Mouse (Mus musculus): ENCODE measurements around the gene Frmd4a.

The Frmd4a gene

GRCm38 (mm10) chr2:4137493-4137892, 120.0 kb downstream of the Frmd4a start:
- no peak for DNase-seq (ENCODE audit: low spot score in 2 of 2)

- no peak for DNase-seq (ENCODE audit: low spot score in 2 of 2)
Observed at GRCm38 (mm10) chr2:4142221-4142950, 124.9 kb downstream of the Frmd4a start.

DNA sequence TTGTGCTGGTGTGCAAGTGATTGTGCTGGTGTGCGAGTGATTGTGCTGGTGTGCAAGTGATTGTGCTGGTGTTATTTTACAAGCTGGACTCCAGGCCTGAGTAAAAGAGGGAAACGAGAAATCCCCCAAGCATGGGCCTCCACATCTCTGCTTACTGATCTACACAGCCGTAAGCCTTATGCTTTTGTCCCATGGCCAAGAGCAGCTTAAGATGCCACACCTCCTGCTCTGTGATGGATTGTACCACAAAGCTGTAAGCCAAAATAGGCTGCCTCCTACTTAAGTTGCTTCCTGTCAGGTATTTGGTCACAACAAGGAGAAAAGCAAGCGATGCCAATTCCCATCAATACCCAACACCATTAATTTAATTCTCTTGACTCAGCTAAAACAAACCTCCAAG, 126.9 kb downstream of the Frmd4a start:
- DNase-seq (ENCODE audit: low spot score in 2 of 2): no peak

DNA sequence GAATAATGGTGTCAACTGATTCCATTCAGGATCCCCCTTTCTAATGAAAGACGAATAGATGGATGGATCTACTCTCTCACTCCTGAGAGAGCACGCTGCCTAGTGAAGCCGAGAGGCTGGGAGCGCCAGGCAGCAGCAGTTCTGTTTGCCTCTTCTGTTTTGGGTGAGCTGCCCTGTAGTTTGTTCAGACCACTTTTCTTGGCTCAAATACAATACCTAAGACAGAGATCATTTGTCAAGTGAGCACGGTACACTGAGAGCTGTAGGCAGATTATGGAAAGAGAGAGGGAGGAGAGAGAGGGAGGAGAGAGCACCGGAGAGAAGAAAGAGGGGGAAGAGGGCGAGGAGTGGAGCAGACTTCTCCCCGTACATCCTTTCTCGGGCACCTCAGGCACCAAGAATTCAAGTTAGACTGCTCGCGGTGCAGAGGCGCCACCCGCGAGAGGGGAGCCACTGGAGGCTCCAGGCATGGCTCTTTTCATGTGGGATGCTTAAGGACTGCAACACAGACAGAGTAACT, 135.1 kb downstream of the Frmd4a start:
- DNase-seq (ENCODE audit: low spot score in 2 of 2): no peak

DNA sequence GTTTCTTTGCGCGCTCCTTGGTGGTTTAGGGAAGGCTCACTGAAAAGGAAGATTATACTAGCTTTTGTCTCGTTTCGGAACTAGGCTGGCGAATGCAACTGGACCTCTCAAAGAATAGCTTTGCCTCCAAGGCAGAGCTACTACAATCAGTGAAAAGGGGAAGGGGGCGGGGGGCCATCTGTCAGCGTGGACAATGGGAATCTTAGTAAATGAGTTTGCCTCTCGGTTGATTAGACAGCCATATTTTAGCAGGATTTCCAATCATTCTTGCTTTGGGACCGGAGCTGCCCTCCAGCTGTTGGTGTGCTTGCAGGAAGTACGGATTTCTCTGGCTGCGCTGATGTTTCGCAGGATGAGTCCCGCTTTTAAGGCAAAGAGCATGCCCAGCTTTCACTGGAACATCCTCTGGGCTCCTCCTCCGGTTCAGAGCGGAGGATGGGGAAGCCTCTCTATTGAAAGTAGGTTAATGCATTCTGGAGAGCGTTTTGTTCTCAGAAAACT, 135.7 kb downstream of the Frmd4a start:
- no peak for DNase-seq (ENCODE audit: low spot score in 2 of 2)

DNA sequence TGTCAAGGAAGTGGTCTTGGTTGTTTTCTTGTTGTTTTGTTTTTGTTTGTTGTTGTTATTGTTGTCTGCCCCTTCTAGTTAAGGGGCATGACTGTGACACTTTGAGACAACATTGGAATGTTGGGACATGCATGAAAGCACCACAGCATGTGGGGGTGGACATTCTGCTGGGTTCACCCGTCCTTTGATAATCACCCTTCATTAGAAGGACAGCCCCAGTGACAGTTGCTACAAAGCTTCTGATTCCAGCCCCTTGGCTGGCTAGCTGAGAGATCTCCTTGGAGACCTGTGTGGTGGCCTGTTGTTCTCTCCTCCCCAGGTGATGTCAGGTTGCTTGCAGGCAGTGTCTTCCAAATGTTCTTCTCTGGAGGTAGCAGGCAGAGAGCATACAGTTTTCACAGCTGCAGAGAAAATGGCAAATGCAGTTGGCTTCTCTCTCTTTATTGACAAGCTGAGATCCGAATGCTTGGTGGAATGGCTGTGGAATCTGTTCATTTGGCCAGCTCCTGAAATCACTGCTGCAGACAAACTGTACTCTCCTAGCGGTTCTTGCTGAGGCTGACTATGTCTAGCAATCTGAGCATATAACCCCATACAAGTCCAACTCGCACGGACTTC, 136.6 kb downstream of the Frmd4a start:
- DNase-seq (ENCODE audit: low spot score in 2 of 2): no peak

- no peak for DNase-seq (ENCODE audit: low spot score in 2 of 2)
Observed at GRCm38 (mm10) chr2:4154654-4155047, 137.1 kb downstream of the Frmd4a start.

DNA sequence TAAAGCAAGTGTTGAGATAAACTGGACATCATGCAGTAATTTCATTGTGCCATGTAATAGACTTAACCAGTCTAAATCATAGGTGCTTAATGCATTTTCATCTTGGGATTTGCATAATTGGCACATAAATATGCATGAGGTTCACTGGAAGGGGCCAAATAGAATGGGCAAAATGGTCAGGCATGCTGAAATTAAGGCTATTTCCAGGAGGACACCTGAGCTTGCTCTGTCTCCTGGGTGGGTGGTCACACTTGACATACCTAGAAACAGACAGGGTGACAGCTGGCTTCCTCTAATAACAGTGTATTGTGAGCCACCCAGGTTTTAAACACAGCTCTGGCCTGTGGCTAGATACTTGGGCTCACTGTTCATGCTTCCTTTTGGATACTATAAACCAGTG, 137.9 kb downstream of the Frmd4a start:
- no peak for DNase-seq (ENCODE audit: low spot score in 2 of 2)

- no peak for DNase-seq (ENCODE audit: low spot score in 2 of 2)
Observed at GRCm38 (mm10) chr2:4156511-4156910, 139.0 kb downstream of the Frmd4a start.

DNA sequence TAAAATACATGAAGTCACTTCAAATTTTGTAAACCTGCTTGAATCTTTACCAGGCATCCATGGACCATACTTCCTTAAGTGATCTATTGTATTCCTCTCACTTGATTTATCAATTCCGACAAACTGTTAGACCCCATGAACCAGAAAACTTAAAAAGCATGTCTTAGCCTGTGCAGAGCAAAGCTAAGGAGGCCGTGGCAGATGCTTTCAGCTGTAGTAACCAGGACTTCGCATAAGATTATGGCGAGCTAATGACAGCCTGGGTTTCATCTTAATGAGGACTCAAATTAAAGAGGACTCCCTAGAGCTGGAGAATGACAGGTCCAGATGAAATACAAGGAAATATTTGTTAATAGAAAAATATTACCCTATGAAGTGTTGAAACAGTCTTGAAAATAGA, 139.9 kb downstream of the Frmd4a start:
- no peak for DNase-seq (ENCODE audit: low spot score in 2 of 2)

DNA sequence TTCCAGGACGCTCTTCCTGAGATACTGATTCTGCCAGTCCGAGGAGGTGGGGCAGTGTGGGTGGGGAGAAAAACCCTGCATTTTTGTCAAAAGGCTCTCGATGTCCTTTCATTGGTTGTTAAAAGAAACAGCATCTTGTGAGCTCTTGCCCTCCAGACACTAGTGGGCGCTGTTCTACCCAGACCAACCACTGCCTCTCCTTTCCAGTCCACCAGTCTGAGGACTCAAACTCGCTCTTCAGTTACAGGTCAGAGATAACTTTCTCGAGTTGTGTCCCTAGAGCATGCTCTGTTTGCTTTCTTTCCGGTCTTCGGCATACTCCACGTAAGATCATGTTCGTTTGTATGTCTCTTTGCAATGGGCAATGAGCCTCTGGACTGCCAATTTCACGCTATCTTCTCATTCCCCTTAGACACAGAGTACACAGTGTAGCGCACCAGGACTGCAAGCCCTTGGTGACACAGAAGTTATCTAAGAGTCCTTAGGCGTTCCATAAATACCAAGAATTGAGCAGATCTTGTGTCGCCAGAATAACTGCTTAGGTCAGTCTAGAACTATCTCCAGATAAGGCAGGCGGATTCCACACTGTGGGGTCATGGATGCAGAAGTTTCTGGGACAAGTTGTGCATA, 142.2 kb downstream of the Frmd4a start:
- no peak for DNase-seq (ENCODE audit: low spot score in 2 of 2)

DNA sequence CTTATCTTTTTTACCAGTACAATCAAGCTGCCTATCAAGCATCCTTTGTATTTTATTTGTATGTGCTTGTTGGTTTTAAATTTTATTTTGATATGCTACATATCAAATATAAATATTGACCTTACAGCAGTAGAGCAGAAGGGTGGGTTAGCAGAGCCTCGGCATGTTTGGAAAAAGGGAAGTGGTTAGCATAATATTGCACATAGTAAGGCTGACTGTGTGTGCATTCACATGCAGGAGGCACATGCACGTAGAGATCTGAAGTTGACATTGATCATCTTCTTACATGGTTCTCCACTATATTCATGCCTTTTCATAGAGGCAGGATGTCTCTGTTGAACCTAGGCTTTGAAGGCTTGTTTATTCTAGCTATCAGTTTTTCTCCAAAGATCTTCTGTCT, 148.7 kb downstream of the Frmd4a start:
- no peak for DNase-seq (ENCODE audit: low spot score in 2 of 2)

- DNase-seq (ENCODE audit: low spot score in 2 of 2): no peak
Observed at GRCm38 (mm10) chr2:4167131-4167530, 149.6 kb downstream of the Frmd4a start.

DNA sequence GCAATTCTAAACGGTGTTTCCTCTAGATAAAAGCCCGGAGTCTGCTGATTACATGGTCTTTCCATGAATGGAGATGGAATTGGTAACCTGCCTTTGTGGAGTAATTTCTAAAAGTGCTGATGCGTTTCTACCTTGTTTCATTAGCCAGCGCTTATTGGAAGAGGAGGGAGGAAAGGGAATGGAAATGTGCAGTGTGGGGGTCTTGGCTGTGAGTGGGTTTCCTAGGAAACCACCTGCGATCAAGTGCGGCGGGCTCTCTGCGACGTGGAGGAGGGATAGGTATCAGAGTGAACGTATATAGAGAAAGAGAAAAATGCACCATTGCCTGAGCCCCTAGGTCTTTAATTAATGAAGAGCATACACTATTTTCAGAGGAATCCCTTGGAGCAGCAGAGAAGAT, 152.2 kb downstream of the Frmd4a start:
- no peak for DNase-seq (ENCODE audit: low spot score in 2 of 2)

DNA sequence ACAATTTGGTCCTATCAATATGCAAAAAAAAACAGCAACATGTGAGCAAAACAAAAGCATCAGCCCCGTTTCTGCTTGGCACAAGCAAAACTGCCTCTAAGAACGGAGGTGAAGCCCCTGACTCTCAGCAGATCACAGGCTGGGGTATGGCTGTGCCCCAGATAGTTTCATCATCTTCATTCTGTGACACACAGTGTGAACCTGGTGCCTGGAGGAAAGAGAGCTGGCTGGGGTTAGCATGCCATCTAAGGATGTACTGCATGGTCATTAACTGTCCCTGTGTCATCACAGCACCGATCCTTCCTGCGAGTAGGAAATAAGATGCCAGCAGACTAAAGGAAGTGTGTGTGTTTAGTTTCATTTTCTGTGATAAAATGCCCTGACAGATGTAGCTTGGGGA, 152.7 kb downstream of the Frmd4a start:
- no peak for DNase-seq (ENCODE audit: low spot score in 2 of 2)

DNA sequence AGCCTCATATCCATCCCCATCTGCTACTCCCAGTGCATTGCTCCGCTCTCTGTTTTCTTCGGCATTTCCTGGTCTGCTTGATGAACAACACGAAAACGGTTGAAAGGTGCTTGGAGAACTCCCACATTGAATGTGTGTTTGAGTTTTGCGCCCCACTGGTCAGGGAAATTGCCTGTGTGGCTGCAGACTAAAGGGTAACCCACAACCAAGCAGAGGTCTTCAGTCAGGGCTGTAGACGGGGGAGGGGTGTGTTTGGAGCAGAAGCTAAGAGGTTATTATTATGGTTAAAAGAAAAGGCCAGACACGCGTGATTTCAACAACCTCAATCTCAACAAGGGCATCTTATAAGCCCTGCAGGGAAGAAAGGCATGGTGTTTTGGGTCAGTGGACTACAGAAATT, 167.5 kb downstream of the Frmd4a start:
- DNase-seq (ENCODE audit: low spot score in 2 of 2): no peak

- DNase-seq (ENCODE audit: low spot score in 2 of 2): no peak
Observed at GRCm38 (mm10) chr2:4187521-4187920, 170.0 kb downstream of the Frmd4a start.

GRCm38 (mm10) chr2:4188303-4188702, 170.8 kb downstream of the Frmd4a start:
- no peak for DNase-seq (ENCODE audit: low spot score in 2 of 2)

GRCm38 (mm10) chr2:4190345-4190744, 172.8 kb downstream of the Frmd4a start:
- DNase-seq (ENCODE audit: low spot score in 2 of 2): no peak

DNA sequence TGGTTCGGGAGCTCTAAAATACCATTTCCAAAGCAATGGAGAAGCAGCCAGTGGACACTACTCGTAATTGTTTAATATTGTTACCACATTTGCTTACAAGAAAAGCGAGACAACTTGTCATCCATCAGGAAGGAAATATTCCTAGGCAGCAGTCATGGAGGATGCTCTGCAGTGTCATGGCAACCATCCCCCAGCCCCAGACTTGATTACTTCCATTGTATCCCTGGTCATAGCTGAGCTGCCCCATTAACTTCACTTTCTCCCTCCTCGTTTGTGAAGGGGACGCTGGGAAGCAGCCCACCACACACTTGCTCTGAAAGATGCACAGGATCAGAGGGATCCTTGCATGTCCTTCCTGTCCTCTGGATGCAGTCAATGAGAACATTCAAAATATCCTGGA, 173.5 kb downstream of the Frmd4a start:
- no peak for DNase-seq (ENCODE audit: low spot score in 2 of 2)

DNA sequence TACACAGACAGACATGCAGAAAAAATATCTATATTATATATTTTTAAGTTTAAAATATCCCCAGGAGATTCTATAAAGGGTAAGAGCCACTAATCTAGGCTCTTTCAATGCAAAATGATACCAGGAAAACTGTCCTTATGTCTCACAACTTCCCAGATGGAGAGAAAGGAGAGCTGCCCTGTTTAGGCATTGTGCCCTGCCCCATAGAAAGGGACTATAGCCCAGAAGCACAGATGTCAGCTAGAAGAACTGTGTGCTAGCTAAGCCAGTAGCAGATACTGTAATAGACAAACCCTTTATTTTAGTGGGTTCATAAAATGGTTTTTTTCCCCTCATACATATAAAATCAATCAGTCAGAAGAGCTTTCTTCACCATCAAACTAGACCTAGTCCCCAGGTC, 175.7 kb downstream of the Frmd4a start:
- DNase-seq (ENCODE audit: low spot score in 2 of 2): no peak

DNA sequence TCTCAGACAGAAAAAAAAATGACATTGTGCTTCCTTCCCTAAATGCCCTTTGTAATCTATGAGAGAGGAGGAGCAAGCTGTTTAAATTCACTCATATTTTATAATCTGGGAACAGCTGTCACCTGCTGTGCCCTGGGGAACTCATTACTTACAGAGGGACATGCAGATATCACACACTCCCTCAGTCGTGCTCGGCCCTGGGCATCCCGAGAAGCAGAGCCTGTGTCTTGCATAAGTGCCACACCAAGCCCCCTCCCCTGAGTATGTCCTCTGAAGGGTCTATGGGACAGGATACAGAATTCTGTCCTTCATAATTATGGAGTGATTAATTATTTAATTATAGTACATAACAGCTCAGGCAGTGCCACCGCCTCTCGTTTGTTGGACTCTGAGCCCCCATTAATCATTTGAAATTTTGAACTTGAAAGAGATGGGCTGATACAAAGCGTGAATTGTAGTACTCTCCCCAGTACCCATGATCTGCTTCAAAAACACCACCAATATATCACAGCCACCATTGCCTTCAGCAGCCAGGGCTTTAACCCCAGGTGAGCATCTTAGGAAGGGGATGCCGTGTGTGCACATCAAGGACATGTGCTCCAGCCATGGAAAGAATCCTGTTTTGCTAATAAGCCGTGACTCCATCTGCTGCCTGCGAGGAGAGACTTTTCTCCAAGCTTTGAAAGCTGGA, 177.0 kb downstream of the Frmd4a start:
- DNase-seq (ENCODE audit: low spot score in 2 of 2): no peak
